Mouse (Mus musculus): ENCODE data around the gene Plcd3. TPM values are rescaled to one million over a fixed set of nuclear protein-coding genes. Genes with fewer than 3 reads are reported as not detected.

Plcd3 gene
- total and polyA plus RNA-seq, 3 experiments, result 2.0 to 2.6 TPM; not detected in 1

- Histone ChIP-seq H3K27me3 (ENCODE audit: control insufficient read depth in 1 of 2, insufficient read depth in 2 of 2, low read length in 2 of 2) (no peaks in the 10 kb centered on the region), H3K36me3 (ENCODE audit: control insufficient read depth in 1 of 2, insufficient read depth in 2 of 2, low read length in 2 of 2) (peaks cover 0 to 12% of the 10 kb centered on the region in 2 experiments; a peak in 2 of 4 replicates), H3K4me1 (ENCODE audit: control insufficient read depth in 1 of 2, insufficient read depth in 2 of 2, low read length in 2 of 2) (no peaks in the 10 kb centered on the region), H3K79me2 (ENCODE audit: control insufficient read depth, insufficient read depth, low read length, poor library complexity) (peaks cover 77% of the 10 kb centered on the region), H3K27ac (ENCODE audit: control insufficient read depth, low read depth, low read length) (no peak overlapping the region), H3K4me3 (ENCODE audit: control insufficient read depth in 1 of 2, insufficient read depth in 1 of 2, low read depth in 2 of 2, low read length in 2 of 2) (no peak overlapping the region), H3K9ac (ENCODE audit: control insufficient read depth, low read depth, low read length, poor library complexity, severe bottlenecking) (no peak overlapping the region), H3K9me3 (replicated peaks; ENCODE audit: insufficient read depth, low read length) (no peaks in the 10 kb centered on the region)
- DNase-seq (ENCODE audit: low read depth, low spot score), result no peak
- TF ChIP-seq GABPA (IDR thresholded peaks at IDR 0.05; ENCODE audit: low read depth, low read length) (no peak), TAL1 (IDR thresholded peaks at IDR 0.05; ENCODE audit: low read length) (no peak), ZNF384 (IDR thresholded peaks at IDR 0.05; ENCODE audit: low read depth, low read length) (no peak), MXI1 (IDR thresholded peaks at IDR 0.05; ENCODE audit: low read depth, low read length) (no peak), MAX (IDR thresholded peaks at IDR 0.05; ENCODE audit: low read length) (no peak), RCOR1 (IDR thresholded peaks at IDR 0.05; ENCODE audit: low read depth, low read length) (no peak), POLR2AphosphoS5 (IDR thresholded peaks at IDR 0.05; ENCODE audit: borderline replicate concordance, low read depth, low read length) (no peak), TCF12 (IDR thresholded peaks at IDR 0.05; ENCODE audit: low read depth, low read length) (no peak), USF2 (IDR thresholded peaks at IDR 0.05; ENCODE audit: borderline replicate concordance in 1 of 2, insufficient read depth in 1 of 2, low read depth in 1 of 2, low read length in 2 of 2) (no peak), UBTF (IDR thresholded peaks at IDR 0.05; ENCODE audit: borderline replicate concordance, insufficient read depth, low read depth, low read length) (no peak), HCFC1 (IDR thresholded peaks at IDR 0.05; ENCODE audit: low read depth, low read length) (no peak), USF1 (IDR thresholded peaks at IDR 0.05; ENCODE audit: low read depth, low read length) (no peak), TBP (IDR thresholded peaks at IDR 0.05; ENCODE audit: low read depth, low read length) (no peak), ZC3H11A (IDR thresholded peaks at IDR 0.05; ENCODE audit: low read depth, low read length) (no peak)
Measured at GRCm38 (mm10) chr11:103038037-103038436, 63.4 kb downstream of the Plcd3 start.

GRCm38 (mm10) chr11:103036881-103037465 is 64.5 kb downstream of the Plcd3 start:
- TF ChIP-seq EP300 (IDR thresholded peaks at IDR 0.05; ENCODE audit: low read depth in 1 of 2, low read length in 2 of 2) (no peak), UBTF (IDR thresholded peaks at IDR 0.05; ENCODE audit: borderline replicate concordance, insufficient read depth, low read depth, low read length) (no peak)
- peaks cover 0 to 10% of the 10 kb centered on the region in 2 experiments; a peak in 2 of 4 replicates for H3K36me3 ChIP-seq (ENCODE audit: control insufficient read depth in 1 of 2, insufficient read depth in 2 of 2, low read length in 2 of 2)
- DNase-seq (ENCODE audit: low read depth, low spot score), result no peak
- no peaks in the 10 kb centered on the region for H3K9me3 ChIP-seq (replicated peaks; ENCODE audit: insufficient read depth, low read length)
- peaks cover 82% of the 10 kb centered on the region for H3K79me2 ChIP-seq (ENCODE audit: control insufficient read depth, insufficient read depth, low read length, poor library complexity)
- H3K4me1 ChIP-seq (ENCODE audit: control insufficient read depth in 1 of 2, insufficient read depth in 2 of 2, low read length in 2 of 2), result no peaks in the 10 kb centered on the region
- H3K27ac ChIP-seq (ENCODE audit: control insufficient read depth, low read depth, low read length), result no peak overlapping the region
- H3K9ac ChIP-seq (ENCODE audit: control insufficient read depth, low read depth, low read length, poor library complexity, severe bottlenecking), result no peak overlapping the region
- no peaks in the 10 kb centered on the region for H3K27me3 ChIP-seq (ENCODE audit: control insufficient read depth in 1 of 2, insufficient read depth in 2 of 2, low read length in 2 of 2)
- no peak overlapping the region for H3K4me3 ChIP-seq (ENCODE audit: control insufficient read depth in 1 of 2, insufficient read depth in 1 of 2, low read depth in 2 of 2, low read length in 2 of 2)
